Mouse (Mus musculus) forebrain, embryonic 14.5 days (tissue): ENCODE measurements around the gene Smg1. TPM values are rescaled to one million over a fixed set of nuclear protein-coding genes. Genes with fewer than 3 reads are reported as not detected.
A peak's percentile ranks its signal among the peaks of the same experiment; 100 is the strongest.

ENCODE experiments used
- ATAC-seq: fragments of 200-750 bp; cut with Nextera tagmentation; 2 replicates; pipeline ENCODE4 v1.8.0; 2017; ENCODE audit warnings: mild to moderate bottlenecking, moderate library complexity
- DNase-seq: peaks from one replicate; pipeline ENCODE4 v3.0.0-alpha.2; 2015; ENCODE audit warnings: low spot score
- H3K27ac ChIP-seq: fragments of 300-500 bp; sonication (generic); 2 replicates; pipeline ENCODE4 v1.5.1; 2014; ENCODE audit warnings: low read depth, mild to moderate bottlenecking, control low read depth, low read length, moderate library complexity
- H3K27me3 ChIP-seq: fragments of 300-500 bp; sonication (generic); replicated peaks from 2 replicates; pipeline ENCODE4 v1.6.1; 2014; ENCODE audit warnings: low read length, control low read depth, mixed read lengths; ENCODE audit not compliant: control insufficient read depth, insufficient read depth
- H3K36me3 ChIP-seq: fragments of 300-500 bp; sonication (generic); 2 replicates; pipeline ENCODE4 v1.6.1; 2014; ENCODE audit warnings: low read length, control low read depth; ENCODE audit not compliant: control insufficient read depth, insufficient read depth
- H3K4me1 ChIP-seq: fragments of 300-500 bp; sonication (generic); 2 replicates; pipeline ENCODE4 v1.6.1; 2014; ENCODE audit warnings: antibody characterized with exemption, low read length, control low read depth; ENCODE audit not compliant: control insufficient read depth, insufficient read depth
- H3K4me2 ChIP-seq: fragments of 300-500 bp; sonication (generic); 2 replicates; pipeline ENCODE4 v1.6.1; 2014; ENCODE audit warnings: mild to moderate bottlenecking, control low read depth, low read length
- H3K4me3 ChIP-seq: fragments of 300-500 bp; sonication (generic); 2 replicates; pipeline ENCODE4 v1.5.1; 2014; ENCODE audit warnings: low read depth, low read length, control low read depth
- H3K9ac ChIP-seq: fragments of 300-500 bp; sonication (generic); 2 replicates; pipeline ENCODE4 v1.6.1; 2014; ENCODE audit warnings: mild to moderate bottlenecking, low read length, control low read depth, moderate library complexity
- H3K9me3 ChIP-seq: fragments of 300-500 bp; sonication (generic); replicated peaks from 2 replicates; pipeline ENCODE4 v1.6.1; 2016; ENCODE audit warnings: low read length, control low read depth, mixed read lengths; ENCODE audit not compliant: control insufficient read depth
- WGBS: fragments of 180-500 bp; shearing (Covaris S2); extraction: QIAGEN DNeasy Blood & Tissue Kit; methylation state at CpG from one replicate; pipeline ENCODE4 v1.1.7; 2014; 5-methylcytosine and 5-hydroxymethylcytosine counted together
- polyA plus RNA-seq: library from polyadenylated mRNA; unstranded; fragments of >200 nt; fragmentation: Nextera tagmentation; extraction: Ambion mirVana; gene quantifications from 2 replicates; pipeline ENCODE4 v1.2.1, GENCODE M21; 2014

The Smg1 gene
- polyA plus RNA-seq = 14.5 and 25.7 TPM in 2 replicates

DNA sequence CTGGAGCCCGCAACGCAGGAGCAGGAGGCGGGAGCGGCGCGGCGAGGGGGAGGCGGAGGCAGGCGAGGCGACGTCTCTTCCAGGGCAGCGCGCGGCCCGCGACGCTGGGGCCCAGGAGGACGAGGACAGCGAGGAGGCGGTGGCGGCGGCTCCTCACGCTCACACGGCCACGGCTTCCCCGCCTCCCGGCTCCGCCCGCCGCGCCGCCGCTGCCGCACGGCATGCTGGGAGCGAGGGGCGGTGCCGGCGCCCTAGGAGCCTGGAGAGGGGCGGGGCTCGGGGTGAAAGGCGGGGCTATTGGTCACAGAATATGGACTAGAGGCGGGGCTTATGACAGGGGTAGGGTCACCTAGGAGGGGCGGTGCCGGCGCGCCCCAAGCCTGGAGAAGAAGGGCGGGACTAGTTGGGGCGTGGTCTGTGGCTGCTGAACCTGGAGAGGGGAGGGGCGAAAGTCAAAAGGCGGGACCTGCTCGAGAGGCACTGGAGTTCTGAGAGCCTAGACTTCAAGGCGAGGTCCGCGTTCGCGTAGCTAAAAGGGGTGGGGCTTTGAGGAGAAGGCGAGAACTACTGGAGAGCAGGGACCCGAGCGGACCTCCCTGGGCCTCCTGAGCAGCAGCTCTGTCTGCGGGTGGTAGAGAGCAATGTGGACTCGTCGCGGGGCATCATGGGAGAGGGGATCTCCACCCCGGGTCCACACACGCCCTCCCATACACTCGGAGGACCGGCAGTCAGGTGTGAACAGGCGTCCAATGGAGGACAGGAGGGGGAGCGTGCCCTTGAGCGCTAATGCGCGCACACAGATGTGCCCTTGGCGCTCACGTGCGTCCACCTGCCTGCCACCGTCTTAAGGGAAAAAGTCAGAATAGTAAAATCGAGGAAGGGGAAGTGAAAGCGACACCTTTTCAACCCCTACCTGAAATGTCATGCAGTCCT, at the start of gene Smg1:
TSS of gene Smg1 (minus strand) at position 218 of the 933 bp plus-strand sequence.
- H3K9me3 ChIP-seq = no peaks in the 10 kb centered on the region
- no peaks in the 10 kb centered on the region for H3K27me3 ChIP-seq
- DNase-seq (peak; percentile 97), ATAC-seq (peak; percentile 93)
- H3K9ac ChIP-seq = peak within 1 kb of the TSS; percentile 95
- peak within 1 kb of the TSS; percentile 91 for H3K4me3 ChIP-seq
- peak within 1 kb of the TSS; percentile 59 for H3K4me2 ChIP-seq
- no peaks in the 10 kb centered on the region for H3K36me3 ChIP-seq
- peaks cover 10% of the 10 kb centered on the region for H3K4me1 ChIP-seq
- peak within 1 kb of the TSS; percentile 96 for H3K27ac ChIP-seq
- WGBS = under 1% methylated on average over 74 of the region's 79 CpGs

DNA sequence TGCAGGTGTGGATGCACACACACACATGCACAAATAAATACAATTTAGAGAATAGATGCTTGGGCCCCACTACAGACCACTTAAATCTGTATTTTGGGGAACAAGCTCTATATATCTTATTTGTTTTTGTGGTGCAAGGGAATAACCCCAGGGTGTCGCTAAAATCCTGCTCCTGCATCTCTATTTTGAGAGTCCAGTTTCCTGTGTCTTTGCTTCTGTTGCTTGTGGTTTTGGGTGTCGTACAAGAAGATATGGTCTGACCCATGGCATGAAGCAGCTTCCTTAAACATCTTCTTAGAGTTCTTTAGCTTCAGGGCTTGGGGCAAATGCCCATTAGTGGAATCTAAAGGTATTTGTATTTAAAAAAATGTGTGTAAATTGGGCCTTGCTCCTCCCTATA, 39.7 kb upstream of the Smg1 start:
- 90% methylated on average over 2 of the region's 2 CpGs for WGBS
- Histone ChIP-seq H3K36me3 (no peaks in the 10 kb centered on the region), H3K4me1 (no peaks in the 10 kb centered on the region), H3K4me3 (no peak overlapping the region), H3K27me3 (no peaks in the 10 kb centered on the region), H3K4me2 (no peak overlapping the region), H3K9me3 (no peaks in the 10 kb centered on the region), H3K27ac (no peak overlapping the region), H3K9ac (no peak overlapping the region)
- no peak for ATAC-seq
- DNase-seq = no peak

DNA sequence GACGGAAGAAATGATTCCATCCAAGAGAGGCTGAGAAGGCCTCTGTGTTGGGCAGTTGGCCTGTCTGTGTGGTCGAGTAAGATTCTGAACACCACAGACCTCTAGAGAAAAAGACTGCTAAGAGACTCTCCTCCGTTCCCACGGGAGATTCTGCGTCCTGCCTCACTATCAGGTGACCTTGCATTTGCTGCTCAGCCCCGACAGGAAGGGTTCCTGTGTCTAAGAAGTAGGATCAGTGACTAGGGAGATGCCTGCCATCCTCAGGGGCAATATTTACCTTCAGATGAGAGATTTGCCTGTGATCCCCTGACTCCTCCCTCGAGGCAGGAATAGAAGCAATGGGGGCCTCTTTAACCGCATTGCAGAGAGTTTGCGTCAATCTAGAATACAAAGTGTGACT, 39.1 kb upstream of the Smg1 start:
- Histone ChIP-seq H3K4me3 (no peak overlapping the region), H3K9ac (no peak overlapping the region), H3K36me3 (no peaks in the 10 kb centered on the region), H3K4me2 (no peak overlapping the region), H3K9me3 (no peaks in the 10 kb centered on the region), H3K27me3 (no peaks in the 10 kb centered on the region), H3K27ac (no peak overlapping the region), H3K4me1 (no peaks in the 10 kb centered on the region)
- no peak for ATAC-seq
- 84% methylated on average over 9 of the region's 9 CpGs for WGBS
- no peak for DNase-seq

DNA sequence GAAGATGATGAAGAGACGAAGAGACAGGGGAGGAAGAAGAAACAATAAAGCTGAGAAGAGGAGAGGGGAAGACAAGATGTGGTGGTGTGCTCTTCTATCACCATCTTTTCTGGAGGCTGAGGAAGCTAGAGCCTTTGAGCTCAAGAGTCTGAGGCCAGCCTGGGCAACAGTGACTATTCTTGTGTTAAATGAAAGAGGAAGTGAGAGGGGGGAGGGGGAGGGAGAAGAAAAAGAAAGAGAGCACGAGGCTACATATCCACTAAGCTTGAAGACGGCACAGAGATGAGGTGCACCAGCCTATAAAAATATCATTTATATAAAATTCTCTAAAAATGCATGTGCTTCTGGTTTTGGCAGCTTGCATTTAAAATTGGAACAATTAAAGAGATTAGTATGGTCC, 36.1 kb upstream of the Smg1 start:
- Histone ChIP-seq H3K9me3 (no peaks in the 10 kb centered on the region), H3K9ac (no peak overlapping the region), H3K27ac (no peak overlapping the region), H3K4me3 (no peak overlapping the region), H3K36me3 (no peaks in the 10 kb centered on the region), H3K27me3 (no peaks in the 10 kb centered on the region), H3K4me2 (no peak overlapping the region), H3K4me1 (no peaks in the 10 kb centered on the region)
- no peak for ATAC-seq
- DNase-seq = no peak
- 51% methylated on average over 3 of the region's 3 CpGs for WGBS

- no peaks in the 10 kb centered on the region for H3K36me3 ChIP-seq
- H3K9ac ChIP-seq = no peak overlapping the region
- H3K27me3 ChIP-seq = no peaks in the 10 kb centered on the region
- no peak for DNase-seq
- no peaks in the 10 kb centered on the region for H3K9me3 ChIP-seq
- no peak overlapping the region for H3K4me3 ChIP-seq
- no peaks in the 10 kb centered on the region for H3K4me1 ChIP-seq
- no peak for ATAC-seq
- H3K27ac ChIP-seq = no peak overlapping the region
- H3K4me2 ChIP-seq = no peak overlapping the region
- WGBS = 64% methylated on average over 11 of the region's 11 CpGs
Observed at GRCm38 (mm10) chr7:118277335-118277910, 34.0 kb upstream of the Smg1 start.

GRCm38 (mm10) chr7:118276684-118277334, 33.3 kb upstream of the Smg1 start:
- Histone ChIP-seq H3K4me1 (no peaks in the 10 kb centered on the region), H3K4me3 (no peak overlapping the region), H3K27me3 (no peaks in the 10 kb centered on the region), H3K36me3 (no peaks in the 10 kb centered on the region), H3K27ac (no peak overlapping the region), H3K4me2 (no peak overlapping the region), H3K9me3 (no peaks in the 10 kb centered on the region), H3K9ac (no peak overlapping the region)
- ATAC-seq (no peak), DNase-seq (no peak)
- 91% methylated on average over 15 of the region's 15 CpGs for WGBS

- no peak overlapping the region for H3K4me2 ChIP-seq
- DNase-seq (no peak), ATAC-seq (no peak)
- no peak overlapping the region for H3K4me3 ChIP-seq
- H3K27ac ChIP-seq = no peak overlapping the region
- H3K27me3 ChIP-seq = no peaks in the 10 kb centered on the region
- 85% methylated on average over 6 of the region's 6 CpGs for WGBS
- H3K4me1 ChIP-seq = no peaks in the 10 kb centered on the region
- no peaks in the 10 kb centered on the region for H3K9me3 ChIP-seq
- H3K9ac ChIP-seq = no peak overlapping the region
- no peaks in the 10 kb centered on the region for H3K36me3 ChIP-seq
Observed at GRCm38 (mm10) chr7:118275265-118275664, 31.8 kb upstream of the Smg1 start.

- no peak overlapping the region for H3K4me2 ChIP-seq
- no peak overlapping the region for H3K27ac ChIP-seq
- H3K36me3 ChIP-seq = no peaks in the 10 kb centered on the region
- no peaks in the 10 kb centered on the region for H3K4me1 ChIP-seq
- no peak overlapping the region for H3K4me3 ChIP-seq
- ATAC-seq (no peak), DNase-seq (no peak)
- no peaks in the 10 kb centered on the region for H3K27me3 ChIP-seq
- WGBS = 90% methylated on average over 5 of the region's 5 CpGs
- H3K9ac ChIP-seq = no peak overlapping the region
- H3K9me3 ChIP-seq = no peaks in the 10 kb centered on the region
Observed at GRCm38 (mm10) chr7:118274851-118275250, 31.4 kb upstream of the Smg1 start.
